Mouse (Mus musculus) neural tube, embryonic 13.5 days (tissue): ENCODE data around the gene Hoxb6. TPM values are rescaled to one million over a fixed set of nuclear protein-coding genes. Genes with fewer than 3 reads are reported as not detected.

Experiments
- ATAC-seq: fragments of 200-750 bp; cut with Nextera tagmentation; 2 replicates; pipeline ENCODE4 v1.8.0; 2017; ENCODE audit warnings: low read depth, mild to moderate bottlenecking, moderate TSS enrichment, moderate library complexity
- H3K27ac ChIP-seq: fragments of 300-500 bp; sonication (generic); replicated peaks from 2 replicates; pipeline ENCODE4 v1.5.1; 2015; ENCODE audit warnings: moderate library complexity, mild to moderate bottlenecking, inconsistent platforms
- H3K27me3 ChIP-seq: fragments of 300-500 bp; sonication (generic); 2 replicates; pipeline ENCODE4 v1.6.1; 2015; ENCODE audit warnings: mild to moderate bottlenecking, inconsistent platforms
- H3K36me3 ChIP-seq: fragments of 300-500 bp; sonication (generic); 2 replicates; pipeline ENCODE4 v1.6.1; 2015; ENCODE audit warnings: mild to moderate bottlenecking, inconsistent platforms
- H3K4me1 ChIP-seq: fragments of 300-500 bp; sonication (generic); replicated peaks from 2 replicates; pipeline ENCODE4 v1.6.1; 2015; ENCODE audit warnings: inconsistent platforms
- H3K4me2 ChIP-seq: fragments of 300-500 bp; sonication (generic); 2 replicates; pipeline ENCODE4 v1.6.1; 2015; ENCODE audit warnings: inconsistent platforms, mild to moderate bottlenecking, moderate library complexity
- H3K4me3 ChIP-seq: fragments of 300-500 bp; sonication (generic); 2 replicates; pipeline ENCODE4 v1.5.1; 2015; ENCODE audit warnings: mild to moderate bottlenecking, inconsistent platforms
- H3K9ac ChIP-seq: fragments of 300-500 bp; sonication (generic); 2 replicates; pipeline ENCODE4 v1.6.1; 2015; ENCODE audit warnings: moderate library complexity, mild to moderate bottlenecking, inconsistent platforms
- H3K9me3 ChIP-seq: fragments of 300-500 bp; sonication (generic); 2 replicates; pipeline ENCODE4 v1.6.1; 2016; ENCODE audit warnings: inconsistent platforms
- WGBS: fragments of 180-500 bp; shearing (Covaris S2); methylation state at CpG from one replicate; pipeline ENCODE4 v1.1.7; 2015; 5-methylcytosine and 5-hydroxymethylcytosine counted together
- polyA plus RNA-seq: library from polyadenylated mRNA; unstranded; fragments of >200 nt; fragmentation: Nextera tagmentation; extraction: Ambion mirVana; gene quantifications from 2 replicates; pipeline ENCODE4 v1.2.1, GENCODE M21; 2015

Hoxb6 gene
- polyA plus RNA-seq, 1 experiment from 2014 or later, result 174 TPM

DNA sequence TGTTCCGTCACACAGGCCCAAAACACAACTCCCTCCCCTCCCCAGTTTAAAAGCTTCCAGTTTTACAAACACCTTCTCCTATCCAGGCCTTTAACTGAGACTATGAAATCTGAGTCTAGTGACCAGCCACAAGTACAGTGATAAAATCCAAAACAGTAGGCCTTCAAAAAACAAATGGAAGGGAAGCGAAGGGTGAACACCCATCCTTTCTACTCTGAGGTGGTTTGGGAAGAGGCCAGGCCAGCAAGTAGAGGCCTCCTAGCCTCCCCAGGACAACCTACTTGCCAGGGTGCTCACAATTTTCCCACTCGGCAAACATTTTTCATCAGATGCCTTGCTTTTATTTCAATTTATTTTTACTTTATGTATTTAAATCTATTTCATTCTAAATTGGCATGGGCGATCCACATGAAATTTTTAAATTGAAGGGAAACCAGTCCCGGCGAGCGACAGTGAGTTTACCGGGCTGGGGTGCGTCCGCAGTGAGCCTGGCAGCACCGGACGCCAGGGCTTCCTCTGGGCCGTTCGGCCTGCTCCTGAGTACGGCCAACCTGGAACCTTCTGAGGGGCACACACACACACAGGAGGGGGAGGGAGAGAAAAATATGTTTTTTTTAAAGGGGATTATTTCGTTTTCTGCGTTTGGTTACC lies 1.4 kb upstream of the Hoxb6 start:
- Histone ChIP-seq H3K4me1 (peaks cover 48% of the 10 kb centered on the region), H3K4me3 (peak overlapping the region; percentile 99), H3K27me3 (no peaks in the 10 kb centered on the region), H3K27ac (peak overlapping the region; percentile 100), H3K9ac (peak overlapping the region; percentile 100), H3K4me2 (peak overlapping the region; percentile 96), H3K36me3 (no peaks in the 10 kb centered on the region), H3K9me3 (no peaks in the 10 kb centered on the region)
- no peak for ATAC-seq
- 10% methylated on average over 17 of the region's 17 CpGs for WGBS

DNA sequence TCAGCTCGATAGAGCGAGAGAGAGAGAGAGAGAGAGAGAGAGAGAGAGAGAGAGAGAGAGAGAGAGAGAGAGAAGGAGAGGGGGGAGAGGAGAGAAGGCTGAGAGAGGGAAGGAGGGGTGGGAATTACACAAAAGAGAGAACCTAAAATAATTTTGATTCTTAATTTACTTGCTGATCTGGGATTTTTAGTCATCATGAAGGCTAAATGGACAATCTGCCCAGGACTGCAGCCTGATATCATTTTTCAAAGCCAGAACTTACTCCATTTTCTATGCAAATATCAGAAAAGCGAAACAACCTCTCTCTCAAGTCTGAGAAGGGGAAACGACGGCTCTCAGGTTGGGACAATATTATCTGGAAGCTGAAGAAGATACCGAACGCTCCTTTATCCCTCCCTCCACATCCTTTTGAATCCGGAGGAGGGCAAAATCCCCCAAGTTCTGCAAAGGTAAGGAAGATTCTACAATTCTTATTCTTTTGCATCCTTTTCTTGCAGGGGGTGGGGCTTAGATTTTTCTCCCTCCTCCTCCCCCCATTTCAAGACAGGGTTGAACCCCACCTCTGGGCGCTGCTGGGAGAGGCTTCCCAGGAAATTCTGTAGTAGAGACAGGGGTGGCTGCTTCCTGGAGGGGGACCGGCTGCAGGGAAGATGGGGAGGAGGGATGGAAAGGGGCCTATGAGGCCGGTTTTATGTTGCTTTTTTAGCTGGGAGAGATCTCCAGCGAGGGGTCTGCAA lies 457 bp downstream of the Hoxb6 start:
- Histone ChIP-seq H3K4me3 (peak overlapping the region; percentile 99), H3K9me3 (no peaks in the 10 kb centered on the region), H3K27ac (peak overlapping the region; percentile 100), H3K4me2 (peak overlapping the region; percentile 96), H3K27me3 (no peaks in the 10 kb centered on the region), H3K36me3 (no peaks in the 10 kb centered on the region), H3K4me1 (peaks cover 64% of the 10 kb centered on the region), H3K9ac (peak overlapping the region; percentile 100)
- 2% methylated on average over 12 of the region's 12 CpGs for WGBS
- no peak for ATAC-seq

DNA sequence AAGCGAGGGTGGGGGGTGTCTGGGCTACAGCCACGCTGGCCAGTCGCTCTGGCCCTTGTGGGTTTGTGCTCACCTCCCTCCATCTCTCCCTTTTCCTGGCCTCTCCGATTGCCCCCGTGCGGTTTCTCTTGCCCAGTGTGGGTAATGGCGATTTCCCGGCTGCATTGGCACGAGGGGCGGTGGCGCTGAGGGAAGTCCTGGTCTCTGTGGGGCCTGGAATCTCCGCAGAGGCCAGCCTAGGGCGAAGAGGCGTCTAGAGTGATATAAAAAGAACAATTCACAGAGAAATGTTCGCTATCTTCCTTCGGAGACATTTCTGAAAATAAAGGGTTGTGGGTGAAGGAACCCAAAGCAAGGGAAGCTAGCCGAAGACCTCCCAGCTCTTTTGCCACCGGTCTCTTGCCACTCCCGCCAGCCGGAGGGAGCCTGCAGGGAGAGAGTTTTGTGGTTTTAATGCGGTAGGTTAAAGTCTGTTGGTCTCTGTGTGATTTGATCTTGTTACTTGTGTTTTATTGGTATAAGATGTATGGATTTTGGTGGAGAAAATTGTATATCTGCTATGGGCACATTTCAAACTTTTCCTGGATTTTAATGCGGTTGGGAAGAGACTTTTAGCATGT lies 1.1 kb downstream of the Hoxb6 start:
- H3K9ac ChIP-seq, result peak overlapping the region; percentile 100
- H3K4me2 ChIP-seq, result peak overlapping the region; percentile 96

DNA sequence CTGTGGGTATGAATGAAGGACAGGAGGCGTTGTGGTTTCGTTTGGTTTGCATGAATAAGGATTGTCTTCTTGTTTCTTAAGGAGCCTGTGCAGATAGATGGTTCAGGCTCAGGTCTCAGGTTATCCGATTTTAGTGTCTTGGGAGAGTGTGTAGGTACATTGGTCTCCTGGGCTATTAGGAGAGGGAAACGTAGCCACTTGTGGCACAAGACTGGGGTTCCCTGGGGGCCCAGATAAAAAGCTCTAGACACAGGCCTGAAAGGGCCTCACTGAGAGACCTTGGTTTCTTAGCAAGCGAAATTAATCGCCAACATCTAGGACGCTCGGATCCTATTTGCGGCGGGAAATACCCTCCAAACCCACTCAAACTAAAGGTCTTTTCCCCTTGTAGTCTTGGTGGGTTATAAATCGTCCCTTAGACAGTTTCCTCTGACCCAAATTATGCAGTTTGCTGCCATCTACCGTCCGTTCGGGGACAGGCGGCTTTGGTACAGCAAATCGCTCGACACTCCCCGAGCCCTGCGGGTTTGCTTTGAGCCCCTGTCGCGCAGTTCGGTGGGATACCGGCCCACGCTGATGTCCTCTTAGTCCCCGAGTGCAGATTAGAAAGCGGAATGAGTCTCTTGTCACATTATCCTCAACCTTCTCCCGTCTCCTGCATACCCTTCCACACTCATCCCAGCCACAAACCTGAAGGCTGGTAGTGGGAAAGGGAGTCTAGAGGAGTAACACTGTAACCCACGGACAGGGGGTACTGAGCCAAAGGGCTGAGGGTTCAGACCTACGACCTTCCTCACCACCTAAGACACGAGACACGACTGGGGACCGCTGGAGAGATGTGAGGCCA lies 2.2 kb downstream of the Hoxb6 start:
- peak; percentile 24; the same call in 1 of the 2 replicates for ATAC-seq
- Histone ChIP-seq H3K4me2 (peak overlapping the region; percentile 96), H3K9ac (peak overlapping the region; percentile 100), H3K9me3 (no peaks in the 10 kb centered on the region), H3K4me1 (peaks cover 55% of the 10 kb centered on the region), H3K4me3 (peak overlapping the region; percentile 99), H3K27me3 (no peaks in the 10 kb centered on the region), H3K27ac (peak overlapping the region; percentile 100), H3K36me3 (no peaks in the 10 kb centered on the region)
- WGBS, result under 1% methylated on average over 32 of the region's 32 CpGs

More for the DNA sequence above, 1.1 kb downstream of the Hoxb6 start:
- ATAC-seq, result no peak
- peaks cover 64% of the 10 kb centered on the region for H3K4me1 ChIP-seq
- WGBS, result under 1% methylated on average over 22 of the region's 22 CpGs
- peak overlapping the region; percentile 99 for H3K4me3 ChIP-seq
- no peaks in the 10 kb centered on the region for H3K36me3 ChIP-seq
- H3K9me3 ChIP-seq, result no peaks in the 10 kb centered on the region
- no peaks in the 10 kb centered on the region for H3K27me3 ChIP-seq
- peak overlapping the region; percentile 100 for H3K27ac ChIP-seq

DNA sequence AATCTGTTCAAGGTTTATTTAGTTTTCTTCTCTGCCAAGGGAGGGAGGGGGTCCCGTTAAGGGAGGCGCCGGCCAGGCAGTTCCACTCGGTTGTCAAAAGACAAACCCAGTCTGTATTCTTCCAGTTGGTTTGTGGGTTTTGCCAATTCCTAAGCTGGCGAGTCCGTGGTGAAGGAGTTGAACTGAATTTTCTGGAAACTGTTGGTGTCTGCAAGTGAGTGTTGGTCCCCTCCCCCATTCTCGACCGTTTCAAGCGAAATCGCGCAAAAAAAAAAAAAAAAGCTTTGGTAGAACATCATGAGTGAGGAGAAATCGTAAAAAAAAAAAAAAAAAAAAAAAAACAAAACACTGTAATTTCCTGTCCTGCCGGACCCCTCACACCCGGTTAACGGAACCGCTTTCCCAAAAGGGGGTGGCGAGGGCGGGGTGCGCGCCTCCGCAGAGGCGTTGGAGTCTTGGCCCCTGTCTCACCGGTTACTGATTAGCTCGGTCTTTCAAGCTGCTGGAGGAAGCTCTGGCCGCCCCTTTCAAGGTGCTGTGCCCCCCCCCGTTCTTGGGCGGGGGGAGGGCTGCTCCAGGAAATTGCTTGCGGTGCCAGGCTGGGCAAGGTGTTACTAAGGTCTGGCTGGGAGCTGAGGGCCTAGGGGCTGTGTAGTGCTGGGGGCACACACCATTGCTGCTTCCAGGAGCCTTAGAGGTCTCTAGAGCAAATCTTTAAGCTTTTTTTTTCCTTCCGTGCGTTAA lies 3.0 kb downstream of the Hoxb6 start:
- peak overlapping the region; percentile 96 for H3K4me2 ChIP-seq

DNA sequence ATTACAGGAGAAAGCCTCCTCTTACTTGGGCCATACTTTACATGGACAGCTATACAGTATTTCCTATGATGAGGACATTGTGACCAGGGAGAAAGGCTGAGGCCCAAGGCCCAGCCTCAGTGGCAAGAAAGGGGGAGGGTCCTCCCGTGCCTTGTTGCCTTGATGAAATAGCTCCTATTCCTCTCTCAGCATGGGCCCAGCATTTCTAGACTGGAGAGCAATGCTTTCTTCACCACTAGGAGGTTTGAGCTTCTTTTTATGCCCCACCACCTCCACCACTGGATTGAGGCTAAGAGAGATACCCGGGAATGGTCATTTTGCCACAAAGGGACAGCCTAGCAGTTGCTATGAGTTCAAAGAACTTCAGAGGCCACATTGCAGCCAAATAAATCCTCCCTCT lies 4.7 kb downstream of the Hoxb6 start:
- peak overlapping the region; percentile 100 for H3K9ac ChIP-seq
- 11% methylated on average over 2 of the region's 2 CpGs for WGBS
- no peaks in the 10 kb centered on the region for H3K27me3 ChIP-seq
- peak overlapping the region; percentile 100 for H3K27ac ChIP-seq
- no peak for ATAC-seq
- peaks cover 16% of the 10 kb centered on the region for H3K36me3 ChIP-seq
- H3K4me2 ChIP-seq, result peak overlapping the region; percentile 96
- peaks cover 51% of the 10 kb centered on the region for H3K4me1 ChIP-seq
- peak overlapping the region; percentile 99 for H3K4me3 ChIP-seq
- no peaks in the 10 kb centered on the region for H3K9me3 ChIP-seq

More for the DNA sequence above, 3.0 kb downstream of the Hoxb6 start:
- Histone ChIP-seq H3K4me1 (peaks cover 49% of the 10 kb centered on the region), H3K9ac (peak overlapping the region; percentile 100), H3K4me3 (peak overlapping the region; percentile 99), H3K27me3 (no peaks in the 10 kb centered on the region), H3K9me3 (no peaks in the 10 kb centered on the region), H3K36me3 (no peaks in the 10 kb centered on the region), H3K27ac (peak overlapping the region; percentile 100)
- ATAC-seq, result no peak
- WGBS, result 0% methylated on average over 30 of the region's 30 CpGs

DNA sequence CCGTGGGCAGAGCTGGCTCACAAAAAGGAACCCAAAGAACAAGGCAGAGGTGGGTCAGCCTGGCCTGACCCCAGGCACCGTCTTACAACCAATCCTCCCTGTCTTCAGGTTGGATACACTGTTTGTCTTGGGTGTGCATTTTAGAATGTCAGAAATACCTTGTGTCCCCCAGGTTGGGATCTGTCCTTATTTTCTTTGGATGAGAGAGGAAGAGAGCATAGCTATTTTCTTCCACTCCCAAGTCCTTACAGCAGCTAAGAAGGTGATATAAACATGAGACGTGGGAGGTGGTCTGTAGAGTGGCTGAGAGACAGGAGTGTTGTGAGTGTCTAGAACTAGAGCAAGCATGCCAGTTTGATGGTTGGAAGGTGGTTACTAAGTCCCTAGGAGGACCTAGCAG lies 5.2 kb downstream of the Hoxb6 start:
- 6% methylated on average over 3 of the region's 3 CpGs for WGBS
- H3K9ac ChIP-seq, result peak overlapping the region; percentile 100
- H3K27ac ChIP-seq, result peak overlapping the region; percentile 100
- peak overlapping the region; percentile 96 for H3K4me2 ChIP-seq
- H3K9me3 ChIP-seq, result no peaks in the 10 kb centered on the region
- ATAC-seq, result no peak
- H3K4me3 ChIP-seq, result peak overlapping the region; percentile 99
- peaks cover 21% of the 10 kb centered on the region for H3K36me3 ChIP-seq
- H3K27me3 ChIP-seq, result no peaks in the 10 kb centered on the region
- H3K4me1 ChIP-seq, result peaks cover 55% of the 10 kb centered on the region

DNA sequence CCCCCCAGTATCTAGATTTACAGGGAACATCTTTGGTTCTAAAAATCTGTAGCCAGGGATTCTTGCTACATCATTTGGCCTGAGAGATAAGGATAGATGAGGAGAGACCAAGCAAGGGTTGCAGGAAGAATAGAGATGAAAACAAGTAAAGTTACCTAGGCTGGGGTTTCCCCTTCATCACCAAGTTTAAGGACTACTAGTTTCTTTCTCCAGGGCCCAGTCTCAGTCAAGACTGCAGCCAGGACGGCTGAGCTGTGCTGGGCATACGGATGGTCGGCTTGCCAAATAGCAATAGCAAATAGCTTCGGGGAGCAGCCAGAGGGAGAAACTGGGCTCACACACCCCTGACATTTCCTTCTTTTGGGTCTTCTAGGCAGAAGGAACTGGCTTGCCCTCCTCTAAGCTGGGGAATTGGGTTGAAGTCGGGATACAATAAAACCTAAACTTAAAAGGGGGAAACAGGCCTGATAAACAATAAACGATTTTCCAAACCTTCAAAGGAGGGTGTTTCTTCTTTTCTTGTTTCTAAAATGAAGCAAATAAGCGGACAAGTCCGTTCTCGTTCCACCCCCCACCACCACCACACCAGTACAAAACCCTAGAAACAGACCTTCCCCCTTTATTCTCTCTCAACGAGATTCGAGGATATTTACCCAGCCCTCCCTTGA lies 5.8 kb downstream of the Hoxb6 start:
- H3K4me2 ChIP-seq, result peak overlapping the region; percentile 96
- H3K9me3 ChIP-seq, result no peaks in the 10 kb centered on the region
- H3K27me3 ChIP-seq, result no peaks in the 10 kb centered on the region
- peaks cover 60% of the 10 kb centered on the region for H3K4me1 ChIP-seq
- WGBS, result 2% methylated on average over 11 of the region's 11 CpGs
- H3K36me3 ChIP-seq, result peaks cover 26% of the 10 kb centered on the region
- H3K9ac ChIP-seq, result peak overlapping the region; percentile 100
- H3K27ac ChIP-seq, result peak overlapping the region; percentile 100
- no peak for ATAC-seq
- H3K4me3 ChIP-seq, result peak overlapping the region; percentile 99

DNA sequence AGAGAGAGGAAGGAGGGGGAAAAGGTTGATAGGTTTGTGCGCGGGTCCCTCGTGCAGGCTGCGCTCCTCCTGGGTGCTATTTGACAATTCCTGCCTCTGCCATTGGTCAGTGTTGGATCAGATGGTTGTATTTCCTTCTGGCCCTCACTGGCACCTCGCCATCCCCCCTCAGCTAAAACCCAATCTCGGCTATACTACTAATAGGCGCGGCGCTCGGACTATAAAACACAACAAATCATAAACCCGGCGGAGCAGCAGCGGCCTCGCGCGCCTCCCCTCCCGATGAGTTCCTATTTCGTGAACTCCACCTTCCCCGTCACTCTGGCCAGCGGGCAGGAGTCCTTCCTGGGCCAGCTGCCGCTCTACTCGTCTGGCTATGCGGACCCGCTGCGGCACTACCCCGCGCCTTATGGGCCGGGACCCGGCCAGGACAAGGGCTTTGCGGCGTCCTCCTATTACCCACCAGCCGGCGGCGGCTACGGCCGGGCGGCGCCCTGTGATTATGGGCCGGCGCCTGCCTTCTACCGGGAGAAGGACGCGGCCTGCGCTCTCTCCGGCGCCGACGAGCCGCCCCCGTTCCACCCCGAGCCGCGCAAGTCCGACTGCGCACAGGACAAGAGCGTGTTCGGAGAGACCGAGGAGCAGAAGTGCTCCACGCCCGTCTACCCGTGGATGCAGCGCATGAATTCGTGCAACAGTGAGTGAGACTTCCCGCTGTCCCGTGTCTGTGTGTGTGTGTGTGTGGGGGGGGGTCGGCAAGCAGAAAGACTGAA lies 6.8 kb downstream of the Hoxb6 start:
- Histone ChIP-seq H3K27me3 (no peaks in the 10 kb centered on the region), H3K4me3 (peak overlapping the region; percentile 99), H3K4me1 (peaks cover 67% of the 10 kb centered on the region), H3K9ac (peak overlapping the region; percentile 100), H3K4me2 (peak overlapping the region; percentile 96), H3K9me3 (no peaks in the 10 kb centered on the region), H3K27ac (peak overlapping the region; percentile 100), H3K36me3 (peaks cover 31% of the 10 kb centered on the region)
- WGBS, result under 1% methylated on average over 66 of the region's 66 CpGs
- ATAC-seq, result peak; percentile 57

DNA sequence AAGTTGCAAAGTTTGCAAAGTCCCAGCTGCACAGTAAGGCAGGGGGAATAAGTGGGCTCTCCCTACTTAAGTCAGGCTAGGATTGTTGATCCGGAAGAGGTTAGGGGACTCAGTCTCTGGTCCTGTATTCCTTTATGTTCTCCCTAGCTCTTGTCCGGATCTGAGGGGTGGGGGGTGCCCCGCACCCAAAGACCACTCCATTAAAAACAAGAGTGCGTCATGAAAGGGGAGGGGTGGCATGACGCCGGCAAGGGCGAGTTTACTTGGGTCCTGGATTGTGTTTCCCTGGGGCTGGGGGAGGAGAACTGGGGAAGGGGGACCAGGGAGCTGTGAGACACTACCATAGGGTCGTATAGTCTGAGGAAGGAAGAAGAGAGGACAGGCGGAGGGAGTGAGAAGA lies 7.5 kb downstream of the Hoxb6 start:
- H3K9ac ChIP-seq, result peak overlapping the region; percentile 100
- WGBS, result 3% methylated on average over 9 of the region's 9 CpGs
- no peak for ATAC-seq
- peak overlapping the region; percentile 96 for H3K4me2 ChIP-seq
- H3K27ac ChIP-seq, result peak overlapping the region; percentile 100
- H3K4me1 ChIP-seq, result peaks cover 74% of the 10 kb centered on the region
- H3K9me3 ChIP-seq, result no peaks in the 10 kb centered on the region
- H3K36me3 ChIP-seq, result peaks cover 36% of the 10 kb centered on the region
- H3K27me3 ChIP-seq, result no peaks in the 10 kb centered on the region
- peak overlapping the region; percentile 99 for H3K4me3 ChIP-seq
